Comparison of ENCODE assay signal across 9 mouse cellular contexts in genomic region chr6:108709131-108709470, GRCm38 (mm10). TPM values are rescaled to one million over a fixed set of nuclear protein-coding genes. Genes with fewer than 3 reads are reported as not detected.
DNase-seq lines count a peak whose midpoint lies in the region; ATAC-seq and TF ChIP-seq lines count a peak whose summit lies in the region.
"Had no signal": no experiment of that assay in that cellular context is flagged by ENCODE, and none has a peak within 500 bp of the region (broad histone marks: within the 10 kb centered on the region; RNA-seq: fewer than 3 reads in every experiment).

No protein-coding gene starts in this region.

- WGBS in heart, embryonic 10.5 days, result 17% methylated on average over 9 of the region's 9 CpGs
- 17% methylated on average over 9 of the region's 9 CpGs for WGBS in heart, postnatal 0 days
- WGBS in midbrain, embryonic 10.5 days, result 16% methylated on average over 9 of the region's 9 CpGs

- peak overlapping the region; percentile 59 for H3K4me2 ChIP-seq in heart, postnatal 0 days (ENCODE audit: low read depth, low read length)

- H3K9ac ChIP-seq in heart, postnatal 0 days (replicated peaks; ENCODE audit: low read depth, low read length), result no peak overlapping the region

- no peak for TF ChIP-seq EP300 in heart, postnatal 0 days (IDR thresholded peaks at IDR 0.05; ENCODE audit: low read depth)

- H3K36me3 ChIP-seq in heart, embryonic 10.5 days, result no peaks in the 10 kb centered on the region
- no peaks in the 10 kb centered on the region for H3K36me3 ChIP-seq in heart, postnatal 0 days (replicated peaks; ENCODE audit: control insufficient read depth, insufficient read depth, low read length)
- no peaks in the 10 kb centered on the region for H3K36me3 ChIP-seq in midbrain, embryonic 10.5 days
- H3K36me3 ChIP-seq: G1E had no signal

- TF ChIP-seq CTCF in bone marrow macrophage, adult 2 months (IDR thresholded peaks at IDR 0.05; ENCODE audit: low read depth, low read length), result no peak
- no peak for TF ChIP-seq CTCF in heart, postnatal 0 days (IDR thresholded peaks at IDR 0.05; ENCODE audit: low read depth)

- H3K4me3 ChIP-seq in heart, embryonic 10.5 days, result peak overlapping the region; percentile 58
- H3K4me3 ChIP-seq in bone marrow macrophage, adult 2 months (ENCODE audit: insufficient read depth, low read length), result peak overlapping the region; percentile 45
- H3K4me3 ChIP-seq in heart, postnatal 0 days (ENCODE audit: low read depth, low read length), result peak overlapping the region; percentile 33; the same call in 1 of the 2 replicates
- H3K4me3 ChIP-seq in midbrain, embryonic 10.5 days, result peak overlapping the region; percentile 59

- 0 out of 2 replicates have a peak, but pooled peaks cover 3% of the 10 kb centered on the region for H3K27me3 ChIP-seq in heart, embryonic 10.5 days (ENCODE audit: insufficient read depth, poor library complexity, severe bottlenecking)
- H3K27me3 ChIP-seq in heart, postnatal 0 days (ENCODE audit: control insufficient read depth, insufficient read depth, low read length), result no peaks in the 10 kb centered on the region
- H3K27me3 ChIP-seq in midbrain, embryonic 10.5 days (ENCODE audit: low read depth, poor library complexity, severe bottlenecking), result peaks cover 17% of the 10 kb centered on the region

- H3K9me3 ChIP-seq in heart, embryonic 10.5 days, result no peaks in the 10 kb centered on the region
- H3K9me3 ChIP-seq in heart, postnatal 0 days (replicated peaks; ENCODE audit: control insufficient read depth, low read length), result no peaks in the 10 kb centered on the region
- H3K9me3 ChIP-seq in midbrain, embryonic 10.5 days (replicated peaks), result no peaks in the 10 kb centered on the region
- H3K9me3 ChIP-seq: G1E had no signal

- H3K27ac ChIP-seq in heart, embryonic 10.5 days, result peak overlapping the region; percentile 68; the same call in 1 of the 2 replicates
- H3K27ac ChIP-seq in bone marrow macrophage, adult 2 months (ENCODE audit: insufficient read depth, low read depth, low read length), result no peak overlapping the region
- H3K27ac ChIP-seq in heart, postnatal 0 days (ENCODE audit: low read depth), result no peak overlapping the region
- H3K27ac ChIP-seq in midbrain, embryonic 10.5 days (replicated peaks), result peak overlapping the region; percentile 79

- TF ChIP-seq POLR2A in bone marrow macrophage, adult 2 months (IDR thresholded peaks at IDR 0.05; ENCODE audit: borderline replicate concordance, low read depth, low read length), result no peak

- no peak for DNase-seq in heart, embryonic 10.5 days (ENCODE audit: low spot score)
- DNase-seq in heart, adult 11 months, result no peak
- DNase-seq in heart, postnatal 0 days (ENCODE audit: low spot score), result no peak
- no peak for DNase-seq in midbrain, embryonic 10.5 days (ENCODE audit: low spot score)
- DNase-seq in urinary bladder, postnatal 36 days (ENCODE audit: low spot score in 2 of 2), result no peak
- no peak for DNase-seq in layer of hippocampus, adult 9-11 months
- no peak for DNase-seq in left cerebral cortex, adult 8-10 months (ENCODE audit: low spot score in 2 of 2)

- no peak for ATAC-seq in heart, postnatal 0 days (ENCODE audit: insufficient read depth, low read depth)

- peaks cover 29% of the 10 kb centered on the region for H3K4me1 ChIP-seq in heart, embryonic 10.5 days
- H3K4me1 ChIP-seq in bone marrow macrophage, adult 2 months (ENCODE audit: control insufficient read depth, insufficient read depth, low read length), result peaks cover 11% of the 10 kb centered on the region
- H3K4me1 ChIP-seq in heart, postnatal 0 days (ENCODE audit: control insufficient read depth, insufficient read depth), result peaks cover 6% of the 10 kb centered on the region; the same call in 1 of the 2 replicates
- H3K4me1 ChIP-seq in midbrain, embryonic 10.5 days, result peaks cover 17% of the 10 kb centered on the region

RNA-seq across cellular contexts. Expression of gene Bhlhe40, which starts 48.7 kb away (rescaled TPM):
- 7.8 and 10.8 TPM in 2 replicates for polyA plus RNA-seq in heart, embryonic 10.5 days (2016; fragmentation: Nextera tagmentation; extraction: Ambion mirVana)
- 1.5 and 2.0 TPM in 2 replicates for polyA plus RNA-seq in bone marrow macrophage, adult 2 months (2012; ENCODE audit: insufficient read depth, insufficient read length, missing spikeins)
- total RNA-seq in heart, postnatal 0 days (2014; rRNA removed; ENCODE audit: low replicate concordance), result 11.8 and 17.0 TPM in 2 replicates
- 19.5 and 19.7 TPM in 2 replicates for polyA plus RNA-seq in heart, postnatal 0 days (2015; fragmentation: Nextera tagmentation; extraction: Ambion mirVana)
- polyA plus RNA-seq in midbrain, embryonic 10.5 days (2016; fragmentation: Nextera tagmentation; extraction: Ambion mirVana), result 1.8 and 1.9 TPM in 2 replicates
- 100 to 1,000 TPM in 3 of 4 experiments, 10 to 100 TPM in 1; 92.2 to 130 (median 111) TPM for total RNA-seq in left cerebral cortex, adult 8-10 months (2022)

Comparison
In these comparisons a context has a peak if more than half of its experiments do, and no peak if none do; other contexts are left out.
1. H3K27ac ChIP-seq: peak in heart, embryonic 10.5 days (single experiment) and midbrain, embryonic 10.5 days (single experiment); none in bone marrow macrophage, adult 2 months (single experiment) and heart, postnatal 0 days (single experiment).
2. Peak in every context shown above with its lines, with median percentiles within 50 percentile points of each other: H3K4me3 ChIP-seq.